Mouse (Mus musculus) CH12.LX (cell line): Measurements from ENCODE around the gene Tctn3.

Source experiments
- CHD2 ChIP-seq: IDR thresholded peaks from 2 replicates; pipeline ENCODE4 v1.6.1; 2011; ENCODE audit warnings: low read length, improper control_type of control experiment
- CTCF ChIP-seq, 2 experiments: IDR thresholded peaks in 1 of 2; conservative IDR thresholded peaks in 1 of 2; 2 replicates each; pipeline ENCODE4 v1.5.1; 2011 to 2012; ENCODE audit warnings: low read depth in 2 of 2, low read length in 2 of 2, improper control_type of control experiment in 1 of 2, inconsistent platforms in 1 of 2, mild to moderate bottlenecking in 1 of 2, moderate library complexity in 1 of 2
- EP300 ChIP-seq: IDR thresholded peaks from 2 replicates; pipeline ENCODE4 v1.6.1; 2011; ENCODE audit warnings: low read length, improper control_type of control experiment
- POLR2A ChIP-seq: IDR thresholded peaks from 2 replicates; pipeline ENCODE4 v1.6.1; 2011; ENCODE audit warnings: low read depth, mild to moderate bottlenecking, improper control_type of control experiment, low read length
- UBTF ChIP-seq: IDR thresholded peaks from 2 replicates; pipeline ENCODE4 v1.6.1; 2012; ENCODE audit warnings: low read depth, mild to moderate bottlenecking, inconsistent platforms, low read length, improper control_type of control experiment, moderate library complexity
- USF2 ChIP-seq: conservative IDR thresholded peaks from 2 replicates; pipeline ENCODE4 v1.6.1; 2011; ENCODE audit warnings: low read depth, low read length, improper control_type of control experiment

GRCm38 (mm10) chr19:40570726-40571125, 41.3 kb downstream of the Tctn3 start:
- no peak for TF ChIP-seq USF2
- no peak for TF ChIP-seq CTCF (conservative IDR thresholded peaks at IDR 0.05 in 1 of 2, IDR thresholded peaks at IDR 0.05 in 1 of 2; ENCODE audit: low read depth in 2 of 2, low read length in 2 of 2)
- no peak for TF ChIP-seq POLR2A
- no peak for TF ChIP-seq CHD2
- no peak for TF ChIP-seq UBTF
- no peak for TF ChIP-seq EP300
